ENCODE assay signal across 24 mouse cellular contexts in the genomic region with DNA sequence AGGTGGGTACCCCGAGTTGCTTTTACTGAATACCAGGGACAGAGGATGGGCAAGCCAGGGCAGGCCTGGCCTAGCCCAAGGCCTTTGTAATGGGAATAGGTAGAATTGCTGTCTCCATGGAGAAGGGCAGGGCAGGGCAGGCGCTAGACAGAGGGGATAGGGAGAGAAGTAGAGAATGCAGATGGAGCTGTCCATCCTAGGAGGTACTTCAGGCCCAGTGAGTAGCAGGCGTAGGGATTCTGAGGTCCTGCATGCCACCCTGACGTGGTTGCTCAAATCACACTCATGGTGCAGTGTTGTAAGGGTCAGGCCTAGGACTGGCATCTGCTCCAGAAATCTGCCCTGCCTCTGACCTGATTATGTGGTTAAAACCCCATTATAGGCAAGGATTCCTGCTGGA. TPM values are rescaled to one million over a fixed set of nuclear protein-coding genes. Genes with fewer than 3 reads are reported as not detected.
DNase-seq lines count a peak whose midpoint lies in the region; ATAC-seq lines count a peak whose summit lies in the region.
"Had no signal": no experiment of that assay in that cellular context is flagged by ENCODE, and none has a peak within 500 bp of the region (broad histone marks: within the 10 kb centered on the region; RNA-seq: fewer than 3 reads in every experiment).

No protein-coding gene starts in this region.

- WGBS in kidney, embryonic 14.5 days = 68% methylated on average over 4 of the region's 4 CpGs
- WGBS in midbrain, embryonic 11.5 days = 59% methylated on average over 4 of the region's 4 CpGs
- 64% methylated on average over 4 of the region's 4 CpGs for WGBS in midbrain, embryonic 10.5 days
- WGBS in hindbrain, embryonic 12.5 days = 47% methylated on average over 4 of the region's 4 CpGs

- DNase-seq in cerebellum, adult 11-12 months = peak; percentile 22
- no peak for DNase-seq in cerebellum, postnatal 36 days
- DNase-seq in kidney, postnatal 36 days = no peak
- peak; percentile 44 for DNase-seq in midbrain, embryonic 11.5 days (ENCODE audit: low spot score, missing footprints)
- DNase-seq in midbrain, embryonic 10.5 days (ENCODE audit: low spot score) = no peak
- DNase-seq in gastrocnemius, postnatal 10 days = no peak
- DNase-seq: adrenal gland, postnatal 10 days; cerebellum, adult 9-11 months; forebrain, postnatal 0 days; heart, postnatal 14 days; kidney, adult 18-20 months; right cerebral cortex, postnatal 14 days; spleen, adult 18-20 months had no signal

- no peaks in the 10 kb centered on the region for H3K36me3 ChIP-seq in kidney, embryonic 14.5 days (ENCODE audit: control insufficient read depth, insufficient read depth, low read length)
- H3K36me3 ChIP-seq in midbrain, embryonic 11.5 days (ENCODE audit: control insufficient read depth, insufficient read depth, low read length) = no peaks in the 10 kb centered on the region
- no peaks in the 10 kb centered on the region for H3K36me3 ChIP-seq in midbrain, embryonic 10.5 days
- no peaks in the 10 kb centered on the region for H3K36me3 ChIP-seq in hindbrain, embryonic 12.5 days
- H3K36me3 ChIP-seq: forebrain, embryonic 10.5 days; heart, embryonic 13.5 days; limb, embryonic 10.5 days; midbrain, embryonic 13.5 days; neural tube, embryonic 12.5 days had no signal

- H3K9ac ChIP-seq in kidney, embryonic 14.5 days (ENCODE audit: low read depth, low read length) = no peak overlapping the region
- no peak overlapping the region for H3K9ac ChIP-seq in midbrain, embryonic 11.5 days (ENCODE audit: low read length)
- H3K9ac ChIP-seq in hindbrain, embryonic 12.5 days = no peak overlapping the region
- H3K9ac ChIP-seq: forebrain, postnatal 0 days; heart, embryonic 13.5 days; midbrain, embryonic 13.5 days; neural tube, embryonic 12.5 days had no signal

- H3K4me3 ChIP-seq in kidney, embryonic 14.5 days (ENCODE audit: low read length) = no peak overlapping the region
- H3K4me3 ChIP-seq in midbrain, embryonic 11.5 days (ENCODE audit: low read depth, low read length) = no peak overlapping the region
- H3K4me3 ChIP-seq in midbrain, embryonic 10.5 days = no peak overlapping the region
- no peak overlapping the region for H3K4me3 ChIP-seq in hindbrain, embryonic 12.5 days
- H3K4me3 ChIP-seq: forebrain, embryonic 10.5 days; heart, embryonic 13.5 days; limb, embryonic 10.5 days; midbrain, embryonic 13.5 days; neural tube, embryonic 12.5 days had no signal

- H3K4me2 ChIP-seq in kidney, embryonic 14.5 days (replicated peaks; ENCODE audit: low read depth, low read length) = no peak overlapping the region
- H3K4me2 ChIP-seq in midbrain, embryonic 11.5 days = no peak overlapping the region
- H3K4me2 ChIP-seq in hindbrain, embryonic 12.5 days (replicated peaks) = no peak overlapping the region
- H3K4me2 ChIP-seq: heart, embryonic 13.5 days; midbrain, embryonic 13.5 days; neural tube, embryonic 12.5 days had no signal

- 0 out of 2 replicates have a peak, but pooled peaks have one; percentile 44 for ATAC-seq in kidney, embryonic 14.5 days (ENCODE audit: low FRiP score, low TSS enrichment)
- ATAC-seq in midbrain, embryonic 11.5 days (ENCODE audit: low FRiP score) = no peak
- ATAC-seq in hindbrain, embryonic 12.5 days (ENCODE audit: low FRiP score) = no peak
- ATAC-seq: forebrain, postnatal 0 days; inflammation-experienced regulatory T-cells, adult 6 months; lung, postnatal 0 days; midbrain, embryonic 13.5 days had no signal

- no peak overlapping the region for H3K27ac ChIP-seq in kidney, embryonic 14.5 days (ENCODE audit: low read depth, low read length)
- H3K27ac ChIP-seq in midbrain, embryonic 11.5 days (ENCODE audit: low read depth, low read length) = no peak overlapping the region
- no peak overlapping the region for H3K27ac ChIP-seq in midbrain, embryonic 10.5 days (replicated peaks)
- no peak overlapping the region for H3K27ac ChIP-seq in hindbrain, embryonic 12.5 days
- H3K27ac ChIP-seq: forebrain, embryonic 10.5 days; heart, embryonic 13.5 days; kidney, postnatal 0 days; limb, embryonic 10.5 days; macrophage; midbrain, embryonic 13.5 days; neural tube, embryonic 12.5 days had no signal

- H3K27me3 ChIP-seq in kidney, embryonic 14.5 days (ENCODE audit: control insufficient read depth, insufficient read depth, low read length) = no peaks in the 10 kb centered on the region
- H3K27me3 ChIP-seq in midbrain, embryonic 11.5 days (ENCODE audit: control insufficient read depth, insufficient read depth, low read length) = no peaks in the 10 kb centered on the region
- H3K27me3 ChIP-seq in midbrain, embryonic 10.5 days (ENCODE audit: low read depth, poor library complexity, severe bottlenecking) = no peaks in the 10 kb centered on the region
- H3K27me3 ChIP-seq in hindbrain, embryonic 12.5 days = no peaks in the 10 kb centered on the region
- H3K27me3 ChIP-seq: heart, embryonic 13.5 days; neural tube, embryonic 12.5 days had no signal

- H3K4me1 ChIP-seq in kidney, embryonic 14.5 days (ENCODE audit: control insufficient read depth, insufficient read depth, low read length) = no peaks in the 10 kb centered on the region
- no peaks in the 10 kb centered on the region for H3K4me1 ChIP-seq in midbrain, embryonic 11.5 days (ENCODE audit: control insufficient read depth, insufficient read depth, low read length)
- H3K4me1 ChIP-seq in midbrain, embryonic 10.5 days = peaks cover 3% of the 10 kb centered on the region; the same call in 1 of the 2 replicates
- no peaks in the 10 kb centered on the region for H3K4me1 ChIP-seq in hindbrain, embryonic 12.5 days
- H3K4me1 ChIP-seq: limb, embryonic 10.5 days; midbrain, embryonic 13.5 days; neural tube, embryonic 12.5 days had no signal

- no peaks in the 10 kb centered on the region for H3K9me3 ChIP-seq in kidney, embryonic 14.5 days (ENCODE audit: control insufficient read depth, low read length)
- H3K9me3 ChIP-seq in midbrain, embryonic 11.5 days (ENCODE audit: control insufficient read depth, low read length) = no peaks in the 10 kb centered on the region
- H3K9me3 ChIP-seq in midbrain, embryonic 10.5 days (replicated peaks) = no peaks in the 10 kb centered on the region
- no peaks in the 10 kb centered on the region for H3K9me3 ChIP-seq in hindbrain, embryonic 12.5 days (replicated peaks)
- H3K9me3 ChIP-seq: forebrain, embryonic 10.5 days; heart, embryonic 13.5 days; limb, embryonic 10.5 days; midbrain, embryonic 13.5 days; neural tube, embryonic 12.5 days had no signal

RNA-seq across cellular contexts. Expression of a gene that starts 10.7 kb away (rescaled TPM):
- polyA plus RNA-seq in kidney, embryonic 14.5 days (2014; fragmentation: Nextera tagmentation; extraction: Ambion mirVana) = 26.1 and 26.7 TPM in 2 replicates
- 20.8 and 23.3 TPM in 2 replicates for polyA plus RNA-seq in midbrain, embryonic 11.5 days (2014; fragmentation: Nextera tagmentation; extraction: Ambion mirVana)
- 21.1 and 23.5 TPM in 2 replicates for polyA plus RNA-seq in midbrain, embryonic 10.5 days (2016; fragmentation: Nextera tagmentation; extraction: Ambion mirVana)
- 28.0 and 29.2 TPM in 2 replicates for polyA plus RNA-seq in hindbrain, embryonic 12.5 days (2016; fragmentation: Nextera tagmentation; extraction: Ambion mirVana)
- 10 to 100 TPM in 1 of 2 experiments, 1 to 10 TPM in 1; 9.8 to 11.0 TPM for total RNA-seq in gastrocnemius, postnatal 10 days (2021)

RNA-seq across cellular contexts. Expression of a gene that starts 41.9 kb away (rescaled TPM):
- 17.7 and 30.7 TPM in 2 replicates for polyA plus RNA-seq in kidney, embryonic 14.5 days (2014; fragmentation: Nextera tagmentation; extraction: Ambion mirVana)
- polyA plus RNA-seq in midbrain, embryonic 11.5 days (2014; fragmentation: Nextera tagmentation; extraction: Ambion mirVana) = 32.9 and 35.6 TPM in 2 replicates
- polyA plus RNA-seq in midbrain, embryonic 10.5 days (2016; fragmentation: Nextera tagmentation; extraction: Ambion mirVana) = 23.7 and 29.3 TPM in 2 replicates
- polyA plus RNA-seq in hindbrain, embryonic 12.5 days (2016; fragmentation: Nextera tagmentation; extraction: Ambion mirVana) = 41.8 and 43.3 TPM in 2 replicates
- total RNA-seq in gastrocnemius, postnatal 10 days (2021) = 10 to 100 TPM; 51.2 to 67.3 TPM

RNA-seq across cellular contexts. Expression of a gene that starts 58.8 kb away (rescaled TPM):
- polyA plus RNA-seq in kidney, embryonic 14.5 days (2014; fragmentation: Nextera tagmentation; extraction: Ambion mirVana) = 639 and 714 TPM in 2 replicates
- polyA plus RNA-seq in midbrain, embryonic 11.5 days (2014; fragmentation: Nextera tagmentation; extraction: Ambion mirVana) = 615 and 623 TPM in 2 replicates
- 443 and 463 TPM in 2 replicates for polyA plus RNA-seq in midbrain, embryonic 10.5 days (2016; fragmentation: Nextera tagmentation; extraction: Ambion mirVana)
- 495 and 532 TPM in 2 replicates for polyA plus RNA-seq in hindbrain, embryonic 12.5 days (2016; fragmentation: Nextera tagmentation; extraction: Ambion mirVana)
- 100 to 1,000 TPM; 319 to 321 TPM for total RNA-seq in gastrocnemius, postnatal 10 days (2021)

Comparison
In these comparisons a context has a peak if more than half of its experiments do, and no peak if none do; other contexts are left out.
1. DNase-seq: peak in cerebellum, adult 11-12 months (single experiment) and midbrain, embryonic 11.5 days (single experiment); none in cerebellum, postnatal 36 days (0 of 2), kidney, postnatal 36 days (0 of 2), midbrain, embryonic 10.5 days (single experiment) and gastrocnemius, postnatal 10 days (single experiment).